Mouse (Mus musculus) Muller cell, postnatal 12 days (primary cell): ENCODE data around the gene Mtmr12.
A peak's percentile ranks its signal among the peaks of the same experiment; 100 is the strongest.

ENCODE experiments used
- DNase-seq: peaks from one replicate; pipeline ENCODE4 v3.0.0-alpha.2; 2015; ENCODE audit errors: inconsistent ontology term

Mtmr12 gene

GRCm38 (mm10) chr15:12274053-12274769 lies 69.4 kb downstream of the Mtmr12 start:
- no peak for DNase-seq

GRCm38 (mm10) chr15:12275091-12275623 lies 70.3 kb downstream of the Mtmr12 start:
- DNase-seq: no peak

- DNase-seq: no peak
Observed at GRCm38 (mm10) chr15:12279816-12280215, 75.0 kb downstream of the Mtmr12 start.

- DNase-seq: peak; percentile 76
Observed at GRCm38 (mm10) chr15:12284794-12285534, 80.1 kb downstream of the Mtmr12 start.

GRCm38 (mm10) chr15:12285535-12285809 lies 80.6 kb downstream of the Mtmr12 start:
- DNase-seq: peak; percentile 73

GRCm38 (mm10) chr15:12290330-12290729 lies 85.5 kb downstream of the Mtmr12 start:
- DNase-seq: no peak

- no peak for DNase-seq
Observed at GRCm38 (mm10) chr15:12291757-12292156, 86.9 kb downstream of the Mtmr12 start.

GRCm38 (mm10) chr15:12296228-12296627 lies 91.4 kb downstream of the Mtmr12 start:
- no peak for DNase-seq

- DNase-seq: no peak
Observed at GRCm38 (mm10) chr15:12298231-12298737, 93.5 kb downstream of the Mtmr12 start.

GRCm38 (mm10) chr15:12301771-12302170 lies 96.9 kb downstream of the Mtmr12 start:
- DNase-seq: no peak

- no peak for DNase-seq
Observed at GRCm38 (mm10) chr15:12306188-12307071, 101.6 kb downstream of the Mtmr12 start.

GRCm38 (mm10) chr15:12307114-12307513 lies 102.3 kb downstream of the Mtmr12 start:
- no peak for DNase-seq

- no peak for DNase-seq
Observed at GRCm38 (mm10) chr15:12308539-12308938, 103.7 kb downstream of the Mtmr12 start.

GRCm38 (mm10) chr15:12310676-12311075 lies 105.8 kb downstream of the Mtmr12 start:
- no peak for DNase-seq

GRCm38 (mm10) chr15:12311465-12311864 lies 106.6 kb downstream of the Mtmr12 start:
- no peak for DNase-seq

GRCm38 (mm10) chr15:12313255-12313654 lies 108.4 kb downstream of the Mtmr12 start:
- DNase-seq: no peak

GRCm38 (mm10) chr15:12314584-12314983 lies 109.8 kb downstream of the Mtmr12 start:
- DNase-seq: no peak

- DNase-seq: no peak
Observed at GRCm38 (mm10) chr15:12315996-12316395, 111.2 kb downstream of the Mtmr12 start.

- no peak for DNase-seq
Observed at GRCm38 (mm10) chr15:12317290-12317689, 112.5 kb downstream of the Mtmr12 start.

- DNase-seq: no peak
Observed at GRCm38 (mm10) chr15:12318451-12318850, 113.6 kb downstream of the Mtmr12 start.

GRCm38 (mm10) chr15:12319889-12320288 lies 115.1 kb downstream of the Mtmr12 start:
- DNase-seq: no peak
